Mouse (Mus musculus) liver, adult 2 months (tissue): ENCODE results near the gene Hira. TPM values are rescaled to one million over a fixed set of nuclear protein-coding genes. Genes with fewer than 3 reads are reported as not detected.
"Not testable (repeated sequence)": the region's sequence is repeated elsewhere in the genome, so short reads cannot be mapped to it uniquely, and the experiment has no call there.

Source experiments
- DNase-seq: peaks from one replicate; pipeline ENCODE4 v3.0.0-alpha.2; 2011; ENCODE audit warnings: low read depth, low spot score; ENCODE audit errors: extremely low read depth
- H3K27ac ChIP-seq: fragments of 200-500 bp; replicated peaks from 2 replicates; pipeline ENCODE4 v1.5.1; 2012; ENCODE audit warnings: low read depth, mild to moderate bottlenecking, control low read depth, inconsistent platforms, low read length; ENCODE audit not compliant: insufficient read depth
- H3K27me3 ChIP-seq: fragments of 200-500 bp; 2 replicates; pipeline ENCODE4 v1.6.1; 2012; ENCODE audit warnings: mild to moderate bottlenecking, moderate library complexity, low read length, inconsistent platforms; ENCODE audit not compliant: control insufficient read depth, insufficient read depth
- H3K36me3 ChIP-seq: fragments of 200-500 bp; 2 replicates; pipeline ENCODE4 v1.6.1; 2012; ENCODE audit warnings: low read length, inconsistent platforms; ENCODE audit not compliant: control insufficient read depth, insufficient read depth
- H3K4me1 ChIP-seq: fragments of 200-500 bp; 2 replicates; pipeline ENCODE4 v1.6.1; 2011; ENCODE audit warnings: low read length; ENCODE audit not compliant: control insufficient read depth, insufficient read depth
- H3K4me3 ChIP-seq: fragments of 200-500 bp; 2 replicates; pipeline ENCODE4 v1.5.1; 2011; ENCODE audit warnings: low read depth, mild to moderate bottlenecking, control low read depth, low read length, moderate library complexity; ENCODE audit not compliant: insufficient read depth
- H3K79me2 ChIP-seq: fragments of 200-500 bp; 2 replicates; pipeline ENCODE4 v1.6.1; 2012; ENCODE audit warnings: inconsistent platforms, mild to moderate bottlenecking, low read length, moderate library complexity; ENCODE audit not compliant: control insufficient read depth, insufficient read depth
- H3K9ac ChIP-seq: fragments of 200-500 bp; 2 replicates; pipeline ENCODE4 v1.6.1; 2012; ENCODE audit warnings: low read depth, mild to moderate bottlenecking, control low read depth, inconsistent platforms, low read length
- CTCF ChIP-seq: fragments of 200-500 bp; IDR thresholded peaks from 2 replicates; pipeline ENCODE4 v1.5.1; 2011; ENCODE audit warnings: low read depth, low read length, control low read depth
- POLR2A ChIP-seq: fragments of 200-500 bp; IDR thresholded peaks from 2 replicates; pipeline ENCODE4 v1.6.1; 2011; ENCODE audit warnings: low read length, control low read depth; ENCODE audit not compliant: insufficient read depth; ENCODE audit errors: extremely low read depth
- WGBS: fragments of 180-500 bp; shearing (Covaris S2); methylation state at CpG from one replicate; pipeline ENCODE4 v1.1.7; 2018; 5-methylcytosine and 5-hydroxymethylcytosine counted together
- polyA plus RNA-seq: library from polyadenylated mRNA; depleted of rRNA; stranded (reverse); fragments of >200 nt; gene quantifications from 2 replicates; pipeline ENCODE4 v1.2.3, GENCODE M21; 2012
- total RNA-seq: library from RNA; depleted of rRNA; stranded (reverse); fragments of >200 nt; gene quantifications from 2 replicates; pipeline ENCODE4 v1.2.3, GENCODE M21; 2014

Hira gene
- total and polyA plus RNA-seq, 2 experiments, result 8.2 to 19.6 TPM

GRCm38 (mm10) chr16:18955070-18955469, 78.2 kb downstream of the Hira start:
- peaks cover 56% of the 10 kb centered on the region for H3K36me3 ChIP-seq
- WGBS, result 96% methylated on average over 3 of the region's 3 CpGs
- H3K27me3 ChIP-seq, result no peaks in the 10 kb centered on the region
- no peak overlapping the region for H3K4me3 ChIP-seq
- no peak overlapping the region for H3K9ac ChIP-seq
- H3K27ac ChIP-seq, result no peak overlapping the region
- no peak for DNase-seq
- no peaks in the 10 kb centered on the region for H3K4me1 ChIP-seq
- H3K79me2 ChIP-seq, result no peaks in the 10 kb centered on the region; the same call in 1 of the 2 replicates
- TF ChIP-seq CTCF, result no peak
- no peak for TF ChIP-seq POLR2A

- Histone ChIP-seq H3K4me3 (no peak overlapping the region), H3K79me2 (no peaks in the 10 kb centered on the region), H3K4me1 (no peaks in the 10 kb centered on the region), H3K9ac (no peak overlapping the region), H3K27ac (no peak overlapping the region), H3K27me3 (no peaks in the 10 kb centered on the region), H3K36me3 (peaks cover 63% of the 10 kb centered on the region)
- no peak for DNase-seq
- TF ChIP-seq CTCF, result no peak
- no peak for TF ChIP-seq POLR2A
These were observed 86.6 kb downstream of the Hira start for GRCm38 (mm10) chr16:18963486-18963885.

- TF ChIP-seq POLR2A (no peak), CTCF (no peak)
- Histone ChIP-seq H3K4me1 (no peaks in the 10 kb centered on the region), H3K4me3 (no peak overlapping the region), H3K79me2 (no peaks in the 10 kb centered on the region), H3K9ac (no peak overlapping the region), H3K27ac (no peak overlapping the region), H3K27me3 (no peaks in the 10 kb centered on the region), H3K36me3 (peaks cover 48% of the 10 kb centered on the region)
- no peak for DNase-seq
- WGBS, result 93% methylated on average over 9 of the region's 9 CpGs
These were observed 92.7 kb downstream of the Hira start for GRCm38 (mm10) chr16:18969420-18970128.

- Histone ChIP-seq H3K4me1 (no peaks in the 10 kb centered on the region), H3K27ac (no peak overlapping the region), H3K79me2 (no peaks in the 10 kb centered on the region), H3K4me3 (no peak overlapping the region), H3K27me3 (no peaks in the 10 kb centered on the region), H3K9ac (no peak overlapping the region), H3K36me3 (peaks cover 41% of the 10 kb centered on the region)
- DNase-seq, result no peak
- WGBS, result 70% methylated on average over 3 of the region's 3 CpGs
- TF ChIP-seq POLR2A, result no peak
- TF ChIP-seq CTCF, result no peak
These were observed 94.0 kb downstream of the Hira start for GRCm38 (mm10) chr16:18970837-18971236.

- H3K27me3 ChIP-seq, H3K9ac ChIP-seq, DNase-seq, H3K27ac ChIP-seq, H3K79me2 ChIP-seq, H3K4me3 ChIP-seq, H3K4me1 ChIP-seq: not testable (repeated sequence)
- H3K36me3 ChIP-seq, result peaks cover 13% of the 10 kb centered on the region
- WGBS, result 88% methylated on average over 23 of the region's 23 CpGs
These were observed 98.8 kb downstream of the Hira start for GRCm38 (mm10) chr16:18975665-18976064.

- 62% methylated on average over 23 of the region's 23 CpGs for WGBS
- TF ChIP-seq CTCF, result no peak
- DNase-seq, result no peak
These were observed 99.5 kb downstream of the Hira start for GRCm38 (mm10) chr16:18976315-18976714.

More at GRCm38 (mm10) chr16:18976315-18976714, 99.5 kb downstream of the Hira start:
- Histone ChIP-seq H3K79me2 (no peaks in the 10 kb centered on the region), H3K4me1 (no peaks in the 10 kb centered on the region), H3K9ac (no peak overlapping the region), H3K4me3 (no peak overlapping the region), H3K36me3 (peaks cover 7% of the 10 kb centered on the region; the same call in 1 of the 2 replicates), H3K27ac (no peak overlapping the region), H3K27me3 (no peaks in the 10 kb centered on the region)
